Mouse (Mus musculus): ENCODE data around the gene Fndc7. TPM values are rescaled to one million over a fixed set of nuclear protein-coding genes. Genes with fewer than 3 reads are reported as not detected.

The Fndc7 gene
- not detected for polyA plus RNA-seq (2014; fragmentation: Illumina TruSeq; extraction: RNeasy Lipid Tissue Mini Kit (QIAGEN cat#74804); ENCODE audit: low read depth, low replicate concordance)

DNA sequence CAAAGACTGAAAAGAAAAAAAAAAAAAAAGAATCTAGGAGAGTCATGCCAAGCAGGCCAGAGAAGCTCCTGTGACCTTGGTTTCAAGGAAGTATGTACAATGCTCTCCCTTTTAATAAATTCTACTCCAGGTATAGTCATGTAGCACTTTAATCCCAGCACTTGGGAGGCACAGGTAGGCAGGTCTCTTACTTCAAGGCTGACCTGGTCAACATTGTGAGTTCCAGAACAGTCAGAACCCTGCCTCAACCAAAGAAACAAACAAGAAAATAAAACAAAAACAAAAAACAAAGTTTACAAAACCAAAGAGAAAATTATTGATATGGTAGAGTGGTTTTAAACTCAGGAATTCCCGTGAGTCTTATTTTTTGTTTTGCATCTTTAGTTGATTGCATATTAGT, at the start of gene Fndc7:
Fndc7 (minus strand) TSS at position 101 of the 400 bp plus-strand sequence.

DNA sequence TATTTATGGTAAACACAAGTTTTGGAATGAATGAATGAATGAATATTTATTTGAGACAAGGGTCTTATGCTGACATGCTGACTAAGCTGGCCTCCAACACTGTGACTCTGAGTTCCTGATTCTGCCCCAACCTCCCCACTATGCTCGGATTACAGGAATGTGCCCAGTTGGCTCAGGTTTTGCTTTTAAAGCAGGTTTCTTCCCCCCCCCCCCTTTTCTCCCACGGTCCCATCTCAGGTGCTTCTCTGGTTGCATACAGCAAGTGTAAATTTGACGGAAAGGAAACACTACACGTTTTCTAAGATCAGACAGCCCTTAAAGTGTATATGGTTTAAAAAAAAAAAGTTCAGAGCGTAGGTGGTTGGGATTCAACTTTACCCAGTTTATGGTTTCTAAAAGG, 49.8 kb upstream of the Fndc7 start, which contains the start of gene Henmt1:
Henmt1 (plus strand) TSS at position 301 of the 400 bp plus-strand sequence.

DNA sequence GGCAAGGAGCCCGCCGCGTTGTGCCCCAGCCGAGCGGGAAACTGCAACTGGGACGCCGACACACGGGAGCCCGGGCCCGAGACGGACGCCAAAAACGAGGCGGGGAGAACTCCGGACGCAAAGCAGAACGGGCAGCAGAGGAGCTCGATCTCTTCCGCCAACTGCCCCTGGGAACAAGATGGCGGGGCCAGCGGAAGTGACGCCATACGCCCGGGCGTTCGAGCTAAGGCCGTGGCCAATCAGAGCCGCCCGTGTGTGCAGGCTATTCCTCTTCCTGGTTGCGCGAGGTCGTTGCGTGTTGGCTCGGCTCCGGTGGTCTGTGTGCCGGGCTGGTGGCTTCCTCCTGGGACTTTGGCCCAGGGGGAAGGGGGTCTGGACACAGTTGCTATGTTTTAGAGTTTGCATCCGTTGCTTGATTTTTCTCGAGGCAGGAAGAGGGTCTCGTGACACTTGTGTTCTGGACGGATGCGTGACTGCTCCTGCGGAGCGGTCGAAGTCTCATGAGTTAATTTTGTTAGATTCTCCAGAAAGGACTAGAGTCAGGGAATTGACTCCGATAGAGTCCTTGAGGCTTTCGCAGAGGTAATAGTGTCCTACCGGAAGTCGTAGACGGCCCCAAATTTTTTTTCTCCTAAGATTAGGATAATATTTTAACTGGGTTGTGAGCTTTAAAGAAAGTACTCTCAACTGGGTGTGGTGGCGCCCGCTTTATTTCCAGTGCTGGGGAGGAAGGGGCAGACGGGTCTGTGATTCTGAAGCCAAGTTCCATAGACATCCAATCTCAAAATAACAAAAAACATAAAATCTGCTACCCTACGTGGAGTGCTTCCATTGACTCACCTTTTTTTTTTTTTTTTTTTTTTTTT, 22.0 kb upstream of the Fndc7 start, which contains the start of gene Prpf38b:
Prpf38b (minus strand) TSS at position 180 of the 866 bp plus-strand sequence.

DNA sequence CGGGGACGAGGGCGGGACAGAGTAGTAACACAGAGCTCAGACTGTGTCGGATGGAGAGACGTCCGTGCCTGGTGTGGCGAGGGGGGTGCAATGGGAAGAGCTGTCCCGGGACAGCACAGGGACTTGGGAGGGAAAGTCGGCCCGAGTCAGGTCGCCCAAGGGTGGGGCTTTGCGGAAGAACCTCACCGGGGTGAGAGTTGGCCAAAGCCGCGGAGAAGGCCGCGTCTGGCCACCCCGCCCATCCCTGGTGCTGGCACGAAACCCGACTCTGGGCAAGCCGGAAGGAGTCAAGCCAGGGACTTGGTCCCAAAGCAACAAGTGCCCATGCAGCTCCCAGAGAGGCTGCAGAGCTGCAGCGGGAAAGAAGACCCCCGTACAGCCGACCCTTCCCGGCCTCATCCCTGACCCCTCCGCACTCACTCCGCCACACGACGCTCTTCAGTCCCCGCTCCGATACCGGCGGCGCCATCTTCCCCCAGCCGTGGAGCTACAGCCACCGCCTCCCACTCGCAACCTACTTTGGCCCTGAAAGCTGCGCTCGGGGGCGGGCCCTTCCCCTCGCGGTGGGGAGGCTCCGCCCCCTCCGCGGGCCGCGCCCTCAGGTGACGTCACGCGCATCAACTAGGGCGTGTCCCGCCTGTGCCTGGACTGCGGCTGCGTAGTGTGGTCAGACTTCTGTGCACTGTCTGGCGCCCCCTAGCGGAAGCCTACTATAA, 49.6 kb downstream of the Fndc7 start, which contains the start of gene Stxbp3:
Stxbp3 (minus strand) TSS at position 527 of the 716 bp plus-strand sequence.

Other genes starting within 250 kb of the Fndc7 start
- 39.6 TPM for gene Clcc1, start 236.1 kb downstream of the Fndc7 start, polyA plus RNA-seq (2014; fragmentation: Illumina TruSeq; extraction: RNeasy Lipid Tissue Mini Kit (QIAGEN cat#74804); ENCODE audit: low read depth, low replicate concordance)
- 41.1 TPM for gene Gpsm2, start 167.7 kb downstream of the Fndc7 start, polyA plus RNA-seq (2014; fragmentation: Illumina TruSeq; extraction: RNeasy Lipid Tissue Mini Kit (QIAGEN cat#74804); ENCODE audit: low read depth, low replicate concordance)
- gene Aknad1, start 150.3 kb downstream of the Fndc7 start, polyA plus RNA-seq (2014; fragmentation: Illumina TruSeq; extraction: RNeasy Lipid Tissue Mini Kit (QIAGEN cat#74804); ENCODE audit: low read depth, low replicate concordance): 0.22 TPM
- gene Stxbp3, start 49.5 kb downstream of the Fndc7 start, polyA plus RNA-seq (2014; fragmentation: Illumina TruSeq; extraction: RNeasy Lipid Tissue Mini Kit (QIAGEN cat#74804); ENCODE audit: low read depth, low replicate concordance): 224 TPM
- 308 TPM for gene Prpf38b, start 21.7 kb upstream of the Fndc7 start, polyA plus RNA-seq (2014; fragmentation: Illumina TruSeq; extraction: RNeasy Lipid Tissue Mini Kit (QIAGEN cat#74804); ENCODE audit: low read depth, low replicate concordance)
- not detected for gene Henmt1, start 49.9 kb upstream of the Fndc7 start, polyA plus RNA-seq (2014; fragmentation: Illumina TruSeq; extraction: RNeasy Lipid Tissue Mini Kit (QIAGEN cat#74804); ENCODE audit: low read depth, low replicate concordance)
- not detected for gene Gm9857, start 50.4 kb upstream of the Fndc7 start, polyA plus RNA-seq (2014; fragmentation: Illumina TruSeq; extraction: RNeasy Lipid Tissue Mini Kit (QIAGEN cat#74804); ENCODE audit: low read depth, low replicate concordance)
- 91.2 TPM for gene Fam102b, start 137.6 kb upstream of the Fndc7 start, polyA plus RNA-seq (2014; fragmentation: Illumina TruSeq; extraction: RNeasy Lipid Tissue Mini Kit (QIAGEN cat#74804); ENCODE audit: low read depth, low replicate concordance)
- gene Slc25a54, start 190.5 kb upstream of the Fndc7 start, polyA plus RNA-seq (2014; fragmentation: Illumina TruSeq; extraction: RNeasy Lipid Tissue Mini Kit (QIAGEN cat#74804); ENCODE audit: low read depth, low replicate concordance): not detected
- 471 TPM for gene Slc25a24, start 233.1 kb upstream of the Fndc7 start, polyA plus RNA-seq (2014; fragmentation: Illumina TruSeq; extraction: RNeasy Lipid Tissue Mini Kit (QIAGEN cat#74804); ENCODE audit: low read depth, low replicate concordance)